Mouse (Mus musculus) MEL (cell line): Measurements from ENCODE around the gene Amer2. TPM values are rescaled to one million over a fixed set of nuclear protein-coding genes. Genes with fewer than 3 reads are reported as not detected.

Experiments
- DNase-seq: peaks from one replicate; pipeline ENCODE4 v3.0.0; 2011; ENCODE audit warnings: low read depth, low spot score
- H3K27ac ChIP-seq: 2 replicates; pipeline ENCODE4 v1.5.1; 2012; ENCODE audit warnings: low read depth, mild to moderate bottlenecking, control low read depth, low read length, moderate library complexity; ENCODE audit not compliant: control insufficient read depth
- H3K27me3 ChIP-seq, 2 experiments: fragments of 150-350 bp in 1 of 2; sonication (generic) in 1 of 2; 2 replicates each; pipeline ENCODE4 v1.6.1; 2012; ENCODE audit warnings: low read length in 2 of 2, mild to moderate bottlenecking in 2 of 2, improper control_type of control experiment in 1 of 2, moderate library complexity in 1 of 2; ENCODE audit not compliant: insufficient read depth in 2 of 2, control insufficient read depth in 1 of 2
- H3K36me3 ChIP-seq, 2 experiments: 2 replicates each; pipeline ENCODE4 v1.6.1; 2012 to 2014; ENCODE audit warnings: low read length in 2 of 2, improper control_type of control experiment in 1 of 2, inconsistent platforms in 1 of 2, mild to moderate bottlenecking in 1 of 2; ENCODE audit not compliant: insufficient read depth in 2 of 2, control insufficient read depth in 1 of 2
- H3K4me1 ChIP-seq, 2 experiments: fragments of 150-350 bp in 1 of 2; sonication (generic) in 1 of 2; 2 replicates each; pipeline ENCODE4 v1.6.1; 2012; ENCODE audit warnings: low read length in 2 of 2, improper control_type of control experiment in 1 of 2, mild to moderate bottlenecking in 1 of 2; ENCODE audit not compliant: insufficient read depth in 2 of 2, control insufficient read depth in 1 of 2
- H3K4me3 ChIP-seq, 2 experiments: fragments of 150-350 bp in 1 of 2; sonication (generic) in 1 of 2; 2 replicates each; pipeline ENCODE4 v1.5.1; 2012; ENCODE audit warnings: low read depth in 2 of 2, low read length in 2 of 2, mild to moderate bottlenecking in 2 of 2, moderate library complexity in 2 of 2, control low read depth in 1 of 2, improper control_type of control experiment in 1 of 2; ENCODE audit not compliant: control insufficient read depth in 1 of 2, insufficient read depth in 1 of 2
- H3K79me2 ChIP-seq: 2 replicates; pipeline ENCODE4 v1.6.1; 2012; ENCODE audit warnings: mild to moderate bottlenecking, low read length, moderate library complexity; ENCODE audit not compliant: control insufficient read depth, poor library complexity, insufficient read depth
- H3K9ac ChIP-seq: 2 replicates; pipeline ENCODE4 v1.6.1; 2012; ENCODE audit warnings: low read depth, mild to moderate bottlenecking, control low read depth, low read length, moderate library complexity; ENCODE audit not compliant: control insufficient read depth, poor library complexity, severe bottlenecking
- H3K9me3 ChIP-seq: fragments of 150-350 bp; sonication (generic); replicated peaks from 2 replicates; pipeline ENCODE4 v1.6.1; 2012; ENCODE audit warnings: mild to moderate bottlenecking, low read length, improper control_type of control experiment, moderate library complexity; ENCODE audit not compliant: insufficient read depth
- BHLHE40 ChIP-seq: IDR thresholded peaks from 2 replicates; pipeline ENCODE4 v1.6.1; 2012; ENCODE audit warnings: low read depth, mild to moderate bottlenecking, inconsistent platforms, low read length, improper control_type of control experiment, borderline replicate concordance
- CHD1 ChIP-seq: IDR thresholded peaks from 2 replicates; pipeline ENCODE4 v1.6.1; 2012; ENCODE audit warnings: low read depth, mild to moderate bottlenecking, inconsistent platforms, low read length, improper control_type of control experiment
- CHD2 ChIP-seq: IDR thresholded peaks from 2 replicates; pipeline ENCODE4 v1.6.1; 2011; ENCODE audit warnings: low read length, improper control_type of control experiment
- E2F4 ChIP-seq: IDR thresholded peaks from 2 replicates; pipeline ENCODE4 v1.6.1; 2011; ENCODE audit warnings: low read depth, low read length, improper control_type of control experiment, borderline replicate concordance
- EP300 ChIP-seq, 2 experiments: IDR thresholded peaks; 2 replicates each; pipeline ENCODE4 v1.6.1; 2011; ENCODE audit warnings: improper control_type of control experiment in 2 of 2, low read length in 2 of 2, low read depth in 1 of 2, mild to moderate bottlenecking in 1 of 2
- HCFC1 ChIP-seq: IDR thresholded peaks from 2 replicates; pipeline ENCODE4 v1.6.1; 2012; ENCODE audit warnings: low read depth, mild to moderate bottlenecking, inconsistent platforms, low read length, improper control_type of control experiment, moderate library complexity
- KAT2A ChIP-seq: conservative IDR thresholded peaks from 2 replicates; pipeline ENCODE4 v1.6.1; 2012; ENCODE audit warnings: low read depth, low read length, improper control_type of control experiment, inconsistent platforms
- MYC ChIP-seq: IDR thresholded peaks from 2 replicates; pipeline ENCODE4 v1.6.1; 2011; ENCODE audit warnings: low read depth, mild to moderate bottlenecking, low read length, improper control_type of control experiment, moderate library complexity
- POLR2AphosphoS2 ChIP-seq: IDR thresholded peaks from 2 replicates; pipeline ENCODE4 v1.6.1; 2011; ENCODE audit warnings: low read length, improper control_type of control experiment
- RAD21 ChIP-seq: IDR thresholded peaks from 2 replicates; pipeline ENCODE4 v1.6.1; 2011; ENCODE audit warnings: mild to moderate bottlenecking, low read depth, low read length, improper control_type of control experiment
- RCOR1 ChIP-seq: IDR thresholded peaks from 2 replicates; pipeline ENCODE4 v1.6.1; 2012; ENCODE audit warnings: low read depth, mild to moderate bottlenecking, inconsistent platforms, low read length, improper control_type of control experiment
- SIN3A ChIP-seq: IDR thresholded peaks from 2 replicates; pipeline ENCODE4 v1.6.1; 2012; ENCODE audit warnings: low read length, improper control_type of control experiment, inconsistent platforms
- SMC3 ChIP-seq: IDR thresholded peaks from 2 replicates; pipeline ENCODE4 v1.6.1; 2011; ENCODE audit warnings: low read depth, low read length, improper control_type of control experiment
- TAL1 ChIP-seq: IDR thresholded peaks from 2 replicates; pipeline ENCODE4 v1.6.1; 2012; ENCODE audit warnings: mild to moderate bottlenecking, inconsistent platforms, low read length, moderate library complexity, mixed read lengths
- TBP ChIP-seq: IDR thresholded peaks from 2 replicates; pipeline ENCODE4 v1.8.0; 2011; ENCODE audit warnings: low read depth, low read length, improper control_type of control experiment
- TCF12 ChIP-seq: IDR thresholded peaks from 2 replicates; pipeline ENCODE4 v1.6.1; 2014; ENCODE audit warnings: low read depth, mild to moderate bottlenecking, inconsistent platforms, low read length, improper control_type of control experiment, moderate library complexity
- UBTF ChIP-seq: IDR thresholded peaks from 2 replicates; pipeline ENCODE4 v1.6.1; 2012; ENCODE audit warnings: low read depth, mild to moderate bottlenecking, inconsistent platforms, low read length, improper control_type of control experiment, moderate library complexity, borderline replicate concordance; ENCODE audit not compliant: insufficient read depth
- ZMIZ1 ChIP-seq: IDR thresholded peaks from 2 replicates; pipeline ENCODE4 v1.6.1; 2012; ENCODE audit warnings: low read depth, mild to moderate bottlenecking, inconsistent platforms, low read length, improper control_type of control experiment, moderate library complexity
- ZNF384 ChIP-seq: IDR thresholded peaks from 2 replicates; pipeline ENCODE4 v1.6.1; 2012; ENCODE audit warnings: low read depth, mild to moderate bottlenecking, inconsistent platforms, low read length, improper control_type of control experiment
- polyA plus RNA-seq, 2 experiments: library from polyadenylated mRNA; stranded (reverse) in 1 of 2; unstranded in 1 of 2; fragments of >175 nt in 1 of 2; fragments of >200 nt in 1 of 2; gene quantifications; 2 replicates each; pipeline versions ENCODE4 v1.2.1 to v1.2.4; 2012; ENCODE audit warnings: low replicate concordance in 2 of 2, low read depth in 1 of 2; ENCODE audit not compliant: insufficient read length in 2 of 2, insufficient read depth in 1 of 2, missing spikeins in 1 of 2
- total RNA-seq: library from RNA; depleted of rRNA; stranded (reverse); fragments of 300-350 nt; gene quantifications from 2 replicates; pipeline ENCODE4 v1.2.3, GENCODE M21; 2012

Amer2 gene
- total and polyA plus RNA-seq, 3 experiments = 0.01 TPM; not detected in 2

DNA sequence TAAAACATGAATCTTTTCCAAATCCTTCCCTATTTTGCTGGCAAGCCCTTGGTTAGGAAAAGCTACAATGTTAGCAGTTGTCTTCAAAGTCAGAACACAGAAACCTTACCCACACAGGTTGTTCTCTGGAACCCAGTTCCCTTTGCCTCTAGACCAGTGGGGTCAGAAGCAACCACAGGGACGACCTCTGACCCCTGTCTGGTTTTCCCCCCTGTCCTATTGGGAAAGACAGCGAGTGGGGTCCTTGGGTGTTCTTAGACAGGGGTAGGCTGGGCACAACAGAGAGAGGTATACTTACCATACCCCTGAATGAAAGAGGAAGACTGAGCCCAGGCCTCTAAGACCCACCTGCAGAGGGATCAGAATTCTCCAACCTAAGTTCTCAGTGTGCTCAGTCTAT is 4.0 kb downstream of the Amer2 start:
- no peaks in the 10 kb centered on the region for H3K4me1 ChIP-seq
- no peaks in the 10 kb centered on the region for H3K36me3 ChIP-seq
- no peak overlapping the region for H3K27ac ChIP-seq
- no peak overlapping the region for H3K4me3 ChIP-seq
- no peak for DNase-seq
- TF ChIP-seq POLR2AphosphoS2 (no peak), CHD1 (no peak), E2F4 (no peak), TBP (no peak), SMC3 (no peak), ZMIZ1 (no peak), TAL1 (no peak), KAT2A (no peak), RCOR1 (no peak), BHLHE40 (no peak), HCFC1 (no peak), MYC (no peak)
- no peak overlapping the region for H3K9ac ChIP-seq
- no peaks in the 10 kb centered on the region for H3K9me3 ChIP-seq
- H3K27me3 ChIP-seq = no peaks in the 10 kb centered on the region
- no peaks in the 10 kb centered on the region for H3K79me2 ChIP-seq

DNA sequence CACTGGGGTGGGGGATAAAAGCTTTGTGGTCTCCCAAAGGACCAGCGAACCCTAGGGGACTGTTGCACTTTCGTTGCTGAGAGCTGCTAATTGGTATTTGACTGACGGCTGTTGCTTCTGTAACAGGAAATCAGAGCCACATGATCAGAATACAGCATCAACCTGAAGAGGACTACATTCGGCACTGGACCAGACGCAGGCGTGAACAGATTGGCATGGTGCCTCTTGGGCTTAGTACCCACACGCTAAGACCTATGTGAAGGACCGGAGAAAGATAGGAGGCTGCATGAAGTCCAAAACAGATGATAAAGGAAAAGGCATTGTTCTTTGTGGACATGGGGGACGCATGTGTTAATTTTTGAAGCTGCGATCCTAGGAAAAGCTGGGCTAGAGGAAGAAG is 4.5 kb downstream of the Amer2 start:
- no peak for DNase-seq
- no peaks in the 10 kb centered on the region for H3K36me3 ChIP-seq
- no peaks in the 10 kb centered on the region for H3K27me3 ChIP-seq
- H3K4me3 ChIP-seq = no peak overlapping the region
- H3K4me1 ChIP-seq = no peaks in the 10 kb centered on the region
- no peaks in the 10 kb centered on the region for H3K9me3 ChIP-seq
- TF ChIP-seq RAD21 (no peak), CHD2 (no peak), SIN3A (no peak), ZMIZ1 (no peak), UBTF (no peak), KAT2A (no peak), EP300 (IDR thresholded peaks at IDR 0.05; ENCODE audit: low read depth in 1 of 2, low read length in 2 of 2) (no peak), TCF12 (no peak), ZNF384 (no peak), BHLHE40 (no peak)
- TF ChIP-seq, all 39 proteins: peak for 0
- Histone ChIP-seq H3K27ac (no peak overlapping the region), H3K79me2 (no peaks in the 10 kb centered on the region), H3K9ac (no peak overlapping the region)
